Mouse (Mus musculus) cortical plate, adult 2 months (tissue): ENCODE results near the gene Zfp626.

ENCODE experiments used
- CTCF ChIP-seq: fragments of 200-500 bp; IDR thresholded peaks from 2 replicates; pipeline ENCODE4 v1.5.1; 2011; ENCODE audit warnings: mild to moderate bottlenecking, control low read depth, low read length; ENCODE audit not compliant: insufficient read depth; ENCODE audit errors: extremely low read depth
- POLR2A ChIP-seq: fragments of 200-500 bp; IDR thresholded peaks from 2 replicates; pipeline ENCODE4 v1.6.1; 2011; ENCODE audit warnings: mild to moderate bottlenecking, low read length, control low read depth; ENCODE audit not compliant: insufficient read depth; ENCODE audit errors: extremely low read depth

DNA sequence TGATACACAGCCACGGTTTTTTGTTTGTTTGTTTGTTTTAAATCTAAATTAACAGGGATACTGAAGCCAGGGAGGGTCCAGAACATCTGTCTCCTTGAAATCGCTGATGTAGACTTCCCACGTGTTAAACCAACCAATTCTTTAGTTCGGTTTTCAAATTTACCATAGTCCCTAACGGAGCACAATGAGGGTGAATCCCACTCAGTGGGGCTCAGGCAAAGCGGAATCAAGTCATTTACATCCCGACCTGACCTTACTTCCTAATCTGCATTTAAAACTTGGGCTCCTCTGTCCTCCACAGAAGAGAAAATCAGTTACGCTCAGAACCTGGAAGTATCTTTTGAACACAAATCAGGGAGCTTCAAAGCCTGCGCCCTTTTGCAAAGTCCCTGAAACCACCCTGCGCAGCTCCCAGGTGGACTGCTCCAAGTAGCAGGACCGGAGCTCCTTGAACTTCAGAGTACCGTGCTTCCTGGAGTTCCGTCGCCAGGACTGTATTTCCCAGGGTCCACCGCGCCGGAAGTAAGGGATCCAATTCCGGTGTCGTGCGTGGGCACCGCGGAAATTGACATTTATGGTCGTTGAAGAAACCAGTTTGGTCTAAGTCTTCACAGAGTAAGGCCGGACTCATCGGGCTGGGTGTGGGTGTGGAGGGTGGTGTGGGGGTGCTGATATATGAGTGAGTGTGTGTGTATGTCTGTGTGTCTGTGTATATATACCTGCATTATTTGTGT, 2.5 kb upstream of the Zfp626 start:
- TF ChIP-seq POLR2A (peak; percentile 73), CTCF (no peak)
